Mouse (Mus musculus): ENCODE results near the gene Whrn.

GRCm38 (mm10) chr4:63530409-63530808 lies 34.6 kb upstream of the Whrn start:
- TF ChIP-seq CTCF (IDR thresholded peaks at IDR 0.05), result no peak
- no peak for TF ChIP-seq EP300 (IDR thresholded peaks at IDR 0.05; ENCODE audit: insufficient read depth, low read depth, low read length)
- TF ChIP-seq POLR2A (IDR thresholded peaks at IDR 0.05; ENCODE audit: insufficient read depth, low read depth, low read length), result no peak

All from heart, adult 2 months (tissue).